Mouse (Mus musculus) cerebellum, adult (tissue): ENCODE results near the gene Fhad1.
"Not testable (repeated sequence)": the region's sequence is repeated elsewhere in the genome, so short reads cannot be mapped to it uniquely, and the experiment has no call there.

ENCODE experiments used
- ATAC-seq: cut with Nextera tagmentation; 2 replicates; pipeline ENCODE4 v1.9.2; 2017; ENCODE audit warnings: mild to moderate bottlenecking, moderate library complexity, mixed read lengths; ENCODE audit not compliant: insufficient number of reproducible peaks, low FRiP score, low TSS enrichment

Fhad1 gene

DNA sequence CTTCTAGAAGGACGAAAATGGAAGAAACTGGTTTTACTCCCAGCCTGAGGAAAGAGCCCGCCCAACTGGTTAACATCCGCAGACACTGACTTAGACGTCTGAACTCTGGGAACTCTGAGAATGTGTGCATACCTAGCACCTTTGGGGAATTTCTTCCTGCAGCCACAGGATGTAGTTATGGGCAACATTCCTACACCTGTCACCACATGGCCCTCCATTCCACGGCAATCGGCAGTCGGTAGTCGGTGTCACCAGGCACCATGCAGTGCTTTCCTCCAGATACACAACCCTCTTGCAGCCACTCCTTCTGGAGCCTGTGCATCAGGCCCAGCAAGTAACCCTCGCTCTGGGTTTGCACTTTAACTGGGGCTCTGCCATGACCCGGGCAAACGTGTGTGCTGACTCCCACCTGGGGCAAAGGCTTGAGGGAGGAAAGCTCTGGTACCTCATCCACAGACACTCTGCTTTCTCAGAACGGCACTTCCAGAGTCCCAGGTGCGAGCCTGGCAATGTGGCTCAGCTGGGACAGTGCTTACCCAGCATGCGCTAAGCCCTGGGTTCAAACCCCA, 30.8 kb upstream of the Fhad1 start:
- no peak for ATAC-seq

DNA sequence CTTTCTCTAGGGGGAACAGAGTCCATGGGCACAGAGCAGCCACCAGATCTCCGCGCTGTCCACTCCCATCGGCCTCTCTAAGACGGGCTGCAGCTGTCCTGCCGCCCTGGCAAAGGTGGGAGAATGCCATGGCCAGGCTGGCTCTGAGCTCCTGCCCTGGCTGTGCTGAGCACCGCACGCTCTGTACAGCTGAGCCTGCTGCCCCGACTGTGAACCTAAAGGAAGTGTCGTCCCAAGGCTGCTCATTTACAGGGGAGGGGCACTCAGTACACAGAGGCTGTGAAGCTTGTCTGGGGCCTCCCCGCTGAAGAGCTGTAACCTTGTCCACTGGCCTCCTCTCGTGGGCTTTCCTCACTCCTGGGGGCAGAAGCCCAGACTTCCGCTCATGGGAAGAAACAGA, 29.6 kb upstream of the Fhad1 start:
- no peak for ATAC-seq

DNA sequence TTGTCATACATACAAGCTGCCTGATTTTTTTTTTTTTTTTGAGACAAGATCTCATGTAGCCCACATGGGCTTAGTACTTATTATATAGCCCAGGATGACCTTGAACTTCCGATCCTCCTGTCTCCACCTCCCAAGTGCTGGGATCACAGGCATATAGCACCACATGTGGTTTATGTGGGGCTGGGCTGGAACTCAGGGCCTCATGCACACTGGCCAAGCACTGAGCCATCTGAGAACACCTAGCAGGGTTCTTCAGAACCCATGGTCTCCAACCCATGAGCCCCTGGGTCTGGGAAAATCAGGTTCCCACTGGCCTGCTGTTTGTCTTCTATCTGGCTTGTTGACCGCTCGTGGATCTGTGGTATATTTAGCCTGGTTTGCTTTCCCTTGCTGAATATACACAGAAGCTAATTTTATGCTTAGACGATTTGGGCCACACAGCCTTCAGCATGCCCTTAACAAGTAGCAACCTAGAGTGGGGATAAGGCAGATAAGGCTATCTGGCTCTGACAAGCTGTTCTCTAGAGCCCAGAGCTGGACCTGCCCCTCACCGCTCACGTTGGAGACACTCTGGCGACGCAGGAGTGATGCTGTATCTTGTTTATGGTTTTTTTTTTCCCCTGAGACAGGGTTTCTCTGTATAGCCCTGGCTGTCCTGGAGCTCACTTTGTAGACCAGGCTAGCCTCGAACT, 24.9 kb upstream of the Fhad1 start:
- ATAC-seq, result no peak

DNA sequence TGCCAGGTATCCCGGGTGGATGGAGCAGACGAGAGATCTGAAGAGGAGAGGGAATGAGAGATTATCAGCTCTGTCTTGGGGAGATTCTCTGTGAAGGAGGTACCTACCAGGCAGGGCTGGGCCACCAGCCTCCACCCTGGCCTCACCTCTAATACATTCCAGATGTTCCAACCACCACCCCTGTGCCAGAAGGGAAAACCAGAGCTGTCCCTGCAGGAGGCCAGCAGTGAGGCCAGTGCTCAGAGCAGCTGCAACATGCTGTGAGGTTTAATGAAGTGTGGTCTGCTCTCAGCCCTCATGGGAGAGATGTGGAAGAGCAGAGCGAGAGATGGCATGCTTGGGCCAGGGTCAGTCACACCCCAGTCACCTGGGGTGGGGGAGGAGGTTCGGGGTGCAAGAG, 23.0 kb upstream of the Fhad1 start:
- ATAC-seq, result no peak

DNA sequence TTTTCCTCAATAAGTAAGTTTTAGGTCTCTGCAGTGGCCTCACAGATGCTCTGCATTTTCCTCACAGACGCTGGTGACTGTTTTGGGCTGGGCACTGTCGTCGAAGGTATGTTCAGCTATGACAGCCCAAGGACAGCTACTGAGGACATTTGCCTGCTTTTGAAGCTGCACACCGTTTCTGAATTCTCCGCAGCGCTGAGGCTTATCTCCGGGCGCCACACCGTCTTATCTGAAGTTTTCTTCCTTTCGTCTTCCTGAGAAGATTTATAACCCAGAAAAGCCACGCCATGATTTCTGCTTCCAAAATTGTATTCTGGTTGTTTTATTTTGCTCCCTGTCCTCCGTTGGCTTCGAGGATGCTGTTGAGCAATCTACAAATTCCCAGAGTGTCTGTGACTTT, 13.7 kb upstream of the Fhad1 start:
- ATAC-seq, result no peak

DNA sequence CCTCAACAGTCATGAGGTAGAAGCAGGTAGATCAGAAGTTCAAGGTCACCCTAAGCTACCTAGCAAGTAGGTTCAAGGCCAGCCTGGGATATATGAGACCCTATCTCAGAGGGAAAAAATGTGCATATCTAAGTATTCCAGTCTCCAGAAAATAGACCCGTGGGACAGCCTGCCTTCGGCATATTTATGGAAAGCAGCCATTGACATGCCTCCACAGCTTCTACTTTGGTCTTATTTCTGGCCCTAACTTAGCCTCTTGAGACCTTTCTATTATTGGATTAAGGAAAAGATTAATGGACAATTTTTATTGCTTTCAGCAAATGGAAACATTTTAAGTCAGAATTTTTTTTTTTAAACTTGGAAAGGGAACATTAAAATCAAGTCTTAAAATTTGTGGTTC, 12.1 kb upstream of the Fhad1 start:
- no peak for ATAC-seq

DNA sequence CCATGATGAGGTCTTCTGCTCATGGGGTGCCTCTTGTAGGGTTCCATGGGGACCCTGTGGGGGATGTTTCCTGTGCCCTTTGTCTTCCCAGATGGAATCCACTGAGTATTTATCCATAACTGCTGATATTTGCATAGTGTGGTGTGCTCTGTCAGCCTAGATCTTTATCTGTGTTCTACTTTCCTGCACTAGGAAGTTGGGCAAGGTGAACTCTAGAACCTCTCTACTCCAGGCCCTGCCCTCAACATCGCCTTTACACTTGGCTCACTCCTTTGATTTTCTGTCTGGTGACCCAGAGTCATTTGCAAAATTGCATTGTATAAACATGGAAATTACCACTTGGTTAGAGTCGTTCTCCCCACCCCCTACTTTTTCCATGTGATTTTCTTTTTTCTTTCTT, 9.7 kb upstream of the Fhad1 start:
- ATAC-seq, result no peak

DNA sequence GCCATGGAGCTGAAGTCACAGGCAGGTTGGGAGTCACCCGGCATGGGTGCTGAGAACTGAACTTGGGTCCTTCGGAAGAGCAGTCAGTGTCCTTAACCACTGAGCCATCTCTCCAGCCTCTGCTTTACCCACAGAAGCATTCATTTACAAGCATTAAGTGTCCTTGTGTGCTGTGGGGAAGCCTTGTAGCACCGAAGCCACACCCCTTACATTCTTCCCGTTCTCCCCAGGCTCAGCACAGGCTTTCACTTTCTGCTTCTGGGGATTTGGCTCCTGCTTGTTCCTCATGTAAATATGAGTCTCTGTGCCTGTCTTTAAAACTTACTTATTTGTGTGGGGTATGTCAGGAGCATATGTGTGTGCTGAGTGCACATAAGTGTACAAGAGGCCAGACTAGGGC, 8.3 kb upstream of the Fhad1 start:
- no peak for ATAC-seq

DNA sequence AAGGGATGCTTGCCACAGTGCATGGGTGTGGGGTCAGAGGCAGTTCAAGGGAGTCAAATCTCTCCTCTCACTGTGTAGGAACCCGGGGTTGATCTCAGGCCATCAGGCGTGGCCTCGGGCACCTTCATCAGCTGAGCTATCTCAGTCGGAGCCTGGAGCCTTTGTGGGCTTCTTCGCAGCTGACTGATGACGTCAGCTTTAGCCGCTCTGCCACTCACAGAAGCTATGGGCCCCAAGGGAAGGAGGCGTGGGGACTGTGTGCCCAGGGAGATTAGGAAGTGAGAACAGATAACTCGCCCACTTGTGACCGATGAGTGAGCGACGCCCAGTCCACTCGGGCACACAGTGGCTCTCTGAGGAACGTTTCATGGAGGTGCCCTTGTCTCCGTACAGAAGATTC, 2.8 kb upstream of the Fhad1 start:
- no peak for ATAC-seq

DNA sequence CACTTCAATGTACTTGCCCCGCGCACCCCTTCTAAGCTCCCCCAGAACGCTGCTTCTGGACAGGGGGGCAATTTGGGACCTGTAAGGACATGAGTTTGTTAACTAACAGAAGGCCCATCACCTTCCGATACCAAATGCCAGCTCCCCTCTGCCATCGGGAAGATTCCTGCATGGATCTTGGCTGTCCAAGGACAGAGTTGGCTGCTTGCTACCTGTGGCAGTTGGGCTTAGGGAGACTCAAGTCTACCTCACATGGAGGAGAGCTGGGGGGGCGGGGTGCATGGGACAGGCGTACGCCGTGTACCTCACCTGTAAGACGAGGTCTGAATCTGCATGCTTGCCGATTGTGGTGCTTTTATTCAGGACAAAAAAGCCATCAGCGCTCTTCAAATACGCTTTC, 3.6 kb downstream of the Fhad1 start:
- ATAC-seq, result no peak

DNA sequence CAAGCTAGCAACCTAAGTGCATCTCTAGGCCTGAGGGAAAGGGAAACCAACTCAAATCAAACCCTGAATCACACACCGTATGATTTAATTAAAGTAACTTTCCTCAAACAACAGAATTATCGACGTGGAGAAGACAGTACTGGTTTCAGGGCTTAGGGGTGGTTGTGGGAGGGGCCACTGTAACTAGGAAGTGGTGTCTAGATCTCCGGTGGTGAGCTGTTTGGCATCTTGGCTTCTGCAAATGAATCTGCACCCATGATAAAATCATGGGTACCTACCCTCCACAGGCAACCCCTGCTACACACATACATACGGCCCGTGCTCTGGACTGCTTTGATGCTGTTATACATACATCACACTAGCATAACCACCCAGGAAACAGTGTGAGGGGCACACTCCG, 4.4 kb downstream of the Fhad1 start:
- ATAC-seq, result no peak

DNA sequence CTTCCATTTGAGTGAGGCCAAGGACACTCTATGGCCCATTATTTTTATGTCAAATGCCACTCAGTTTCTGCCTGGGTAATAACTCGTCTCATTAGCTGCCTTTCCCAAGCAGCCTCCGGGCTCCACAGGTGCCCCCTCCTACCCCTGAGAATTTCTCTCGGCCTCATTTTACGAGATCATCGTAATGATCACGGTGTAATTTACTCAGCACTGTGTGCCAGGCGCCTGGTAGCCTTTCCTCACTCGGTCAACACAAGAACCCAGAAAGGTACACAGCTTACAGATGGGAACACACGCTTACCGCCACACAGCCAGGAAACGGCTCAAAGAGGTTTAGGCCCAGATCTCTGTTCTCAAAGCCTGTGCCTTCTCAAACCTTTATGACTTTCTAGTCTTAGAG, 6.7 kb downstream of the Fhad1 start:
- ATAC-seq, result no peak

DNA sequence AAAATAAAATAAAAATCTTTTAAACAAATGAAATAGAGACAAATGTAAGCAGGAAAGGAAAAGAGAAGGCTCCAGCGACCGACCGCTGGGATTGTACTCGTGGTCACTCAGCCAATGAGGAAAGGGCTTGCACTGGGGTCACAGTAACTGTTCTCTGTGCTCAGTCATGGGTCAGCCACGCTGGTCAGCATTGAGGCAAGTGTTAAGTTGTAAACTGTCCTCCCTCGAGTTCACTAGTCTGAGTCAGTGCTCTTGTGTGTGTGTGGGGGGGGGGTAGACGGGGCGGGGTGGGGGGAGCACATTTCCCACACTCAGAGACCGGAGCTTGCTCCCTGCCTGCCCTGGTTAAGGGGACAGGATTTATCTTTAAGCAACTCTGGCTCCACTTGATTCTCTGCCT, 14.3 kb downstream of the Fhad1 start:
- ATAC-seq, result no peak

DNA sequence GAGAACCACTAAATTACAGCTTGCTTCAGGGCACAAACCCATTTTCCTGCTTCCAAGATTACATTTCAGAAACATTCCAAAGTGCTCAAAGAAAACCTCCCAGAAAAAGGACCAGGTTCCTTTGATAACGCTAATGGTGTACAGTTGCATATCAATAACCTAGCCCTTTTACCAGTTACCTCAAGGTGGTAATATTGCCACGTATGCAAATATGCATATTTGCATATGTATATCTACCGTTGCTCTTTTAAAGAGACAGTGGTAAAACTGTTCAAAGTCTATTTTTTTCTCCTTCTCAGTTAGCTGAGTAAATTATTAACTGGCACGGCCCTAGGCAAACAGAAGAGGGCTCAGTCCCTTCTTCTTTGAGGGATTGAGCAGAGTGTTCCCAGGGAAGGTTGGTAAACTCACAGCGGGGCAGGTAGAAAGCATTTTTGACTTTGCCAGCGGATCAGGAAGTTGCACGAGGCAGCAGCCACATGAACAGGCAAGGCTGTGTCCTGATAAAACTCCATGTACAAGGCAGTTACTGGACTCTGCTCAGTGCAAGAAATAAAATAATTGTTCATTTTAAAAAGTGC, 15.3 kb downstream of the Fhad1 start:
- no peak for ATAC-seq

DNA sequence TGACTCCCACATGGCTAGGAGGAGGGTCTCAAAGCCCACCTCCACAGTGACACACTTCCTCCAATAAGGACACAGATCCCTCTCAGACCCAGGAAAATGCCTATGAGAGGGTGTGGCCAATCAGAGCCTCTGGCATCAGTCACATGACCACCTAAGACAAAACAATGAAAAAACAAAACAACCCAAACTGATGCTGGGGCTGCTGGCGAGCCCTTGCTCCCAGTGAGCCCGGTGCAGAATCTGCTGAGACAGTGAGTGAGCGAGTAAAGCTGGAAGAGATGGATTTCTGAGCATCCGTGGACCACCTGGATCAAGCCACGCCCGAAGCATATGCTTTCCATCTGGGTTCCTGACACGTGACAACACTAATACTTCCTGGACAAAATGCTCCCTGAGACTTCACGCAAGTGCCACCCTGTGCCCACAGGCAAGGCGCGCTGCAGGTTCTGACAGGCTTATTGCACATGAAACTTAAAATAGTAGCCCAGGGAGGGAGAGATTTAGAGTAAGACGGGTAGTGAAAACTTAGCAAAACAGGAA, 16.5 kb downstream of the Fhad1 start:
- ATAC-seq, result no peak

DNA sequence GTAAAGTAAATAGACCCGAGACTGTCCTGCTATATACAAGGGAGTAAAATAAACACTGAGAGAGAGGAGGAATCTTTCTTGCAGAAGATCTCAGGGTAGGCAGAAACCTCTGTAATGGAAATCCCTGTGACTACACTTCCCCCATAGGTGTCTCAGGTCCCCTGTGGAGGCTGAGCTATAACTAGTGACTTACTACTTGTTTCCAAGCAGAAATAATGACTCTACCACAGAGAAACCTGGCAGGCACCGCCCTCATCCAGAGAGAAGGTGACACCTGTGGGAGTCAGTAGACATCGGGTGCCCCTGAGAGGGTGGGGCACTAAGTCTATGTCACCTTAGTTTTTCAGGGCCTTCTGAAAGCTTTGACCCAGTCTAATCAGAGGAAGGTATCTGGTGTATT, 18.0 kb downstream of the Fhad1 start:
- no peak for ATAC-seq

DNA sequence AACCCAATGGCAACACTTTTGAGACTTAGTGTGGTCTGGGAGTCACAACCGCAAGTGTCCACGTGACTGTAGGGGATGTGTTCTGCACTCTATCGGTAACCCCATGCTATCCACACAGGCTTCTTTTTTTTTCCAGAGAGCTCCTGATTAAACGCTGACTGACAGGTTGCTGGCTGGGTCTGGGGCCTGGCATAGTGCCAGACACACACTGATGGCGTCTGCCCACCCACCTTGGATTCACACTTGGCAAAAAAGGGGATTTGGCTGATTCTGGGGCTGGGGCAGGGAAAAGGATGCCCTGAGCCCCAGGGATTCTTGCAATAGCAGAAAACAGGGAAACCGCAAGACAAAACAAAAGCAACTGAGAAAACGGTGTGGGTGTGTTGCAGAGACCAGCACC, 18.8 kb downstream of the Fhad1 start:
- ATAC-seq, result no peak

DNA sequence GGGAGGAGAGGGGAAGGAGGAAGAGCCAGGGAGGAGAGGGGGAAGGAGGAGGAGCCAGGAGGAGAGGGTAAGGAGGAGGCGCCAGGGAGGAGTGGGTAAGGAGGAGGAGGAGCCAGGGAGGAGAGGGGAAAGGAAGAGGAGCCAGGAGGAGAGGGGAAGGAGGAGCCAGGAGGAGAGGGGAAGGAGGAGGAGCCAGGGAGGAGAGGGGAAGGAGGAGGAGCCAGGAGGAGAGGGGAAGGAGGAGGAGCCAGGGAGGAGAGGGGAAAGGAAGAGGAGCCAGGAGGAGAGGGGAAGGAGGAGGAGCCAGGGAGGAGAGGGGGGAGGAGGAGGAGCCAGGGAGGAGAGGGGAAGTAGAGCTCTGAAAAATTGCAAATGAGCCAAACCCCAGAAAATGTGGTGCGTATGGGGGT, 20.8 kb downstream of the Fhad1 start:
- ATAC-seq, result not testable (repeated sequence)

DNA sequence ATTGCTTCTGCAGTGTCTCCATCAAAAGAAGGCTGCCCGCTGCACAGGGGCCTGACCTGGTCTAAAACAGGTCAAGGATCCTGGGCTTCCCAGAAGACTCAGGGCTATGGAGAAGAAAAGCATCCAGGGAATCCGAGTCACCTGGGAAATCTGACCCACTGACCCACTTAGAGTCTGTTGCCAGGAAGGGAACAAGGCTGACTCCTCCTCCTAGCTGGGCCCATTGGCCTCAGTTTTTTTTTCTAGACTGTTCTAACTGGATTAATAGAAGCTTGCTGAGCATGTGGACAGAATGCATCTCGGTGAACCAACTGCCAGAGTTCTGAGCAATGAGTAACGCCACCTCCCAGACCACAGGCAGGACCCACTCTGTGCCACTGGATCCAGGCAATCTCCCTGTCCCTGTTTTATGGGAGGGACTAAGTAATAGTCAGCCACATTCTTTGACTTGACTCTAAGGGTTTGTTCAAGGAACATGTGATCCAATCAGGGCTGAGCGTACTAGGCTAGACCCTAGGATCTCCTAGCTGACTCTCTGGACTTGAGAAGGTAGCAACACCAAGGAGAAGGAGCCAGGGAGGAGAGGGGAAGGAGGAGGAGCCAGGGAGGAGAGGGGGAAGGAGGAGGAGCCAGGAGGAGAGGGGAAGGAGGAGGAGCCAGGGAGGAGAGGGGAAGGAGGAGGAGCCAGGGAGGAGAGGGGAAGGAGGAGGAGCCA, 21.4 kb downstream of the Fhad1 start:
- no peak for ATAC-seq

DNA sequence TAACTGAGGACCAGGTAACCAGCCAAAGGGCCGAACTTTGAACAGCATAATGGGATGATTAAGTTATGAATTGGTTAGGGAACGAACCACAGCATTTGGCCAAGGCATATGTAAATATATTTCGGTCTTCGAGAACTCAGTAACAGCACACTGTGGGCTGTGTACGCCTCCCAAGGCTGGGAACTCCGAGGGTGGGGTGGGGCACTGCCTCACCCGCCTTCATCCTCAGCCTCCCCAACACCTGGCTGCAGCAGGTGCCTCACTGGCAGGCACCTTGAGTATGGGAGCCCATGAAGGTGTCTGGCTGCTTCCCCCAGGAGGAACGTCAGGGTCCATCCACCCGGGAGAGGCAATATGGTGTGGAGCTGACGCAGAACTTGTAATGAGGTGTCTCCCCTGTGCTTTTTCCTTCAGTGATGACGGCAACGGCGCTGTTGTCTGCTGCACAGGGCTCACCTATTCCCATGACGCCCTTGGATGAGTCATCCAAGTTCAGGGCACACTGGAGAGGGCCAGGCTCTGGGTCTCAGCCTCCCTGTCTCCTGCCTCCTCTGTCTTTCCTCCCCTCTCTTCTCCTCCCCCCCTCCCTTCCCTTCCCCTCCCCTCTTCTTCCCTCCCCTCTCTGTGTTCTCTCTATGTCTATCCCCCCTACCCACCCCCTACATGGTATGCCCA, 22.2 kb downstream of the Fhad1 start:
- no peak for ATAC-seq

DNA sequence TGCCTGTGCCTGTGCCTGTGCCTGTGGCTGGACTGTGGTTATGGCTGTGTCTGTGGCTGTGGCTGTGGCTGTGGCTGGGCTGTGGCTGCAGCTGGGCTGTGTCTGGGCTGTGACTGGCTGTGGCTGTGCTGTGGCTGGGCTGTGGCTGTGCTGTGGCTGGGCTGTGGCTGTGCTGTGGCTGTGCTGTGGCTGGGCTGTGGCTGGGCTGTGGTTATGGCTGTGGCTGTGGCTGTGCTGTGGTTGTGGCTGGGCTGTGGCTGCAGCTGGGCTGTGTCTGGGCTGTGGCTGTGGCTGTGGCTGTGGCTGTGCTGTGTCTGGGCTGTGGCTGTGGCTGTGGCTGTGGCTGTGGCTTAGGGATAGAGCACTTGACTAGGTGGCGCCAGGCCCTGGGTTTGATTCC, 26.7 kb downstream of the Fhad1 start:
- no peak for ATAC-seq
